1 mouse cellular context compared by ENCODE assay signal in genomic region chr8:121955825-121956500, GRCm38 (mm10).
TF ChIP-seq lines count a peak whose summit lies in the region.

No protein-coding gene starts in this region.

TF ChIP-seq in MEL, 35 proteins besides CTCF, POLR2A, EP300 and RAD21 (continued from another document):
- TF ChIP-seq CHD2 (IDR thresholded peaks at IDR 0.05; ENCODE audit: low read length) (peak; percentile 48), POLR2AphosphoS5 (IDR thresholded peaks at IDR 0.05; ENCODE audit: borderline replicate concordance, low read depth, low read length) (no peak), HCFC1 (IDR thresholded peaks at IDR 0.05; ENCODE audit: low read depth, low read length) (no peak), NELFE (IDR thresholded peaks at IDR 0.05; ENCODE audit: low read depth, low read length) (no peak; the same call in 1 of the 2 replicates), ZMIZ1 (IDR thresholded peaks at IDR 0.05; ENCODE audit: low read depth, low read length) (no peak), TAL1 (IDR thresholded peaks at IDR 0.05; ENCODE audit: low read length) (peak; percentile 97), USF2 (IDR thresholded peaks at IDR 0.05; ENCODE audit: borderline replicate concordance in 1 of 2, insufficient read depth in 1 of 2, low read depth in 1 of 2, low read length in 2 of 2) (no peak), BHLHE40 (IDR thresholded peaks at IDR 0.05; ENCODE audit: borderline replicate concordance, low read depth, low read length) (no peak; the same call in 1 of the 2 replicates), MEF2A (IDR thresholded peaks at IDR 0.05; ENCODE audit: extremely low read depth, insufficient replicate concordance, low read depth, low read length, poor library complexity, severe bottlenecking) (no peak), ETS1 (IDR thresholded peaks at IDR 0.05; ENCODE audit: low read depth, low read length) (peak; percentile 91), ELF1 (IDR thresholded peaks at IDR 0.05; ENCODE audit: low read depth, low read length) (no peak; the same call in 1 of the 2 replicates), MAZ (IDR thresholded peaks at IDR 0.05; ENCODE audit: low read depth, low read length) (peak; percentile 43; the same call in 1 of the 2 replicates), MXI1 (IDR thresholded peaks at IDR 0.05; ENCODE audit: low read depth, low read length) (peak; percentile 72; the same call in 1 of the 2 replicates), RCOR1 (IDR thresholded peaks at IDR 0.05; ENCODE audit: low read depth, low read length) (peak; percentile 85)
